Mouse (Mus musculus): ENCODE data around the gene Gabrr1.

GRCm38 (mm10) chr4:33111358-33111757, 21.0 kb upstream of the Gabrr1 start:
- no peak for TF ChIP-seq USF1 (IDR thresholded peaks at IDR 0.05; ENCODE audit: low read depth)
- TF ChIP-seq CTCF (IDR thresholded peaks at IDR 0.05; ENCODE audit: control insufficient read depth, insufficient read depth, insufficient read length) = no peak
- TF ChIP-seq MYOD1 (IDR thresholded peaks at IDR 0.05; ENCODE audit: control insufficient read depth, insufficient read length, low read depth) = no peak
- TF ChIP-seq MYOG (IDR thresholded peaks at IDR 0.05; ENCODE audit: control insufficient read depth, extremely low read depth, insufficient read length) = no peak
